Mouse (Mus musculus) layer of hippocampus, postnatal 14 days (tissue): ENCODE results near the gene S1pr5. TPM values are rescaled to one million over a fixed set of nuclear protein-coding genes. Genes with fewer than 3 reads are reported as not detected.
"Not testable (repeated sequence)": the region's sequence is repeated elsewhere in the genome, so short reads cannot be mapped to it uniquely, and the experiment has no call there.

Experiments used
- DNase-seq, 2 experiments: peaks; one replicate each; pipeline ENCODE4 v3.0.0; 2021 to 2022; ENCODE audit warnings: low spot score in 2 of 2, mixed read lengths in 1 of 2
- long read RNA-seq, 2 experiments: library from polyadenylated mRNA; stranded (forward); transcript quantifications; one replicate each; pipeline ENCODE4 v2.0.0; 2021
- total RNA-seq, 2 experiments: library from RNA; stranded (reverse); gene quantifications; 2 replicates each; pipeline ENCODE4 v1.2.3; 2021

Gene S1pr5
- total RNA-seq = 1 to 10 TPM; 8.8 to 9.7 TPM
- long read RNA-seq, experiment 1, transcript S1pr5-201 (3 exons, 2,500 nt) = major isoform, 5 of 16 reads
- long read RNA-seq, experiment 1, partial matches to known transcripts = 10 of 16 reads
- long read RNA-seq, experiment 1, other reads (novel, unspliced or antisense) = 1 of 16 reads
- long read RNA-seq, experiment 2, partial matches to known transcripts = 10 of 13 reads
- long read RNA-seq, experiment 2, other reads (novel, unspliced or antisense) = 1 of 13 reads

GRCm38 (mm10) chr9:21248326-21248725 is at the start of gene S1pr5:
TSS of gene S1pr5 (minus strand) at chr9:21248443.
- no peak for DNase-seq

GRCm38 (mm10) chr9:21292271-21292670 is 44.0 kb upstream of the S1pr5 start:
- DNase-seq = no peak

GRCm38 (mm10) chr9:21291868-21292267 is 43.6 kb upstream of the S1pr5 start:
- not testable (repeated sequence) for DNase-seq

- DNase-seq = peak; percentile 99 to 100
These were observed 43.0 kb upstream of the S1pr5 start, which contains the start of gene Cdkn2d for GRCm38 (mm10) chr9:21291022-21291787. TSS of gene Cdkn2d (minus strand) at chr9:21291407.

- no peak for DNase-seq
These were observed 42.3 kb upstream of the S1pr5 start for GRCm38 (mm10) chr9:21290589-21290988.

GRCm38 (mm10) chr9:21289337-21289671 is 41.1 kb upstream of the S1pr5 start:
- no peak for DNase-seq

- no peak for DNase-seq
These were observed 40.4 kb upstream of the S1pr5 start for GRCm38 (mm10) chr9:21288404-21289336.

GRCm38 (mm10) chr9:21287571-21288402 is 39.5 kb upstream of the S1pr5 start, which contains the start of gene Kri1:
TSS of gene Kri1 (minus strand) at chr9:21287969.
- DNase-seq = peak; percentile 93 to 97

- no peak for DNase-seq
These were observed 38.5 kb upstream of the S1pr5 start for GRCm38 (mm10) chr9:21286753-21287152.

GRCm38 (mm10) chr9:21283994-21284393 is 35.8 kb upstream of the S1pr5 start:
- no peak for DNase-seq

GRCm38 (mm10) chr9:21283591-21283990 is 35.3 kb upstream of the S1pr5 start:
- DNase-seq = no peak

GRCm38 (mm10) chr9:21277776-21278175 is 29.5 kb upstream of the S1pr5 start:
- no peak for DNase-seq

GRCm38 (mm10) chr9:21276307-21276706 is 28.1 kb upstream of the S1pr5 start:
- DNase-seq = no peak

GRCm38 (mm10) chr9:21275727-21276126 is 27.5 kb upstream of the S1pr5 start:
- no peak for DNase-seq

GRCm38 (mm10) chr9:21275013-21275710 is 26.9 kb upstream of the S1pr5 start:
- no peak for DNase-seq

- DNase-seq = no peak
These were observed 26.1 kb upstream of the S1pr5 start for GRCm38 (mm10) chr9:21274336-21274735.

- DNase-seq = no peak
These were observed 25.4 kb upstream of the S1pr5 start for GRCm38 (mm10) chr9:21273520-21274228.

- DNase-seq = no peak
These were observed 24.9 kb upstream of the S1pr5 start for GRCm38 (mm10) chr9:21273094-21273493.

GRCm38 (mm10) chr9:21272391-21272790 is 24.1 kb upstream of the S1pr5 start:
- no peak for DNase-seq
